Mouse (Mus musculus) limb, embryonic 14.5 days (tissue): Measurements from ENCODE around the gene Apopt1. TPM values are rescaled to one million over a fixed set of nuclear protein-coding genes. Genes with fewer than 3 reads are reported as not detected.

Source experiments
- ATAC-seq: fragments of 200-750 bp; cut with Nextera tagmentation; 2 replicates; pipeline ENCODE4 v1.8.0; 2017; ENCODE audit warnings: low read depth, moderate number of reproducible peaks, moderate TSS enrichment; ENCODE audit not compliant: low FRiP score
- DNase-seq: peaks from one replicate; pipeline ENCODE4 v3.0.0-alpha.2; 2015; ENCODE audit warnings: low spot score
- H3K27ac ChIP-seq: fragments of 300-500 bp; sonication (generic); replicated peaks from 2 replicates; pipeline ENCODE4 v1.5.1; 2014; ENCODE audit warnings: low read depth, mild to moderate bottlenecking, low read length, moderate library complexity, mixed read lengths
- H3K27me3 ChIP-seq: fragments of 300-500 bp; sonication (generic); 2 replicates; pipeline ENCODE4 v1.6.1; 2014; ENCODE audit warnings: low read length, mixed read lengths; ENCODE audit not compliant: control insufficient read depth, insufficient read depth
- H3K36me3 ChIP-seq: fragments of 300-500 bp; sonication (generic); 2 replicates; pipeline ENCODE4 v1.6.1; 2014; ENCODE audit warnings: mild to moderate bottlenecking, low read length, moderate library complexity, mixed read lengths; ENCODE audit not compliant: control insufficient read depth, insufficient read depth
- H3K4me1 ChIP-seq: fragments of 300-500 bp; sonication (generic); 2 replicates; pipeline ENCODE4 v1.6.1; 2014; ENCODE audit warnings: antibody characterized with exemption, low read length, mixed read lengths; ENCODE audit not compliant: control insufficient read depth, insufficient read depth
- H3K4me2 ChIP-seq: fragments of 300-500 bp; sonication (generic); replicated peaks from 2 replicates; pipeline ENCODE4 v1.6.1; 2014; ENCODE audit warnings: low read depth, mild to moderate bottlenecking, low read length, moderate library complexity; ENCODE audit not compliant: severe bottlenecking
- H3K4me3 ChIP-seq: fragments of 300-500 bp; sonication (generic); replicated peaks from 2 replicates; pipeline ENCODE4 v1.5.1; 2014; ENCODE audit warnings: low read length
- H3K9ac ChIP-seq: fragments of 300-500 bp; sonication (generic); 2 replicates; pipeline ENCODE4 v1.6.1; 2014; ENCODE audit warnings: mild to moderate bottlenecking, low read depth, low read length, moderate library complexity; ENCODE audit not compliant: severe bottlenecking
- H3K9me3 ChIP-seq: fragments of 300-500 bp; sonication (generic); 2 replicates; pipeline ENCODE4 v1.6.1; 2016; ENCODE audit warnings: low read length; ENCODE audit not compliant: control insufficient read depth
- POLR2A ChIP-seq: fragments of 200-500 bp; IDR thresholded peaks from 2 replicates; pipeline ENCODE4 v1.8.0; 2012; ENCODE audit warnings: inconsistent platforms, mild to moderate bottlenecking, moderate library complexity, borderline replicate concordance; ENCODE audit not compliant: insufficient read depth, insufficient read length; ENCODE audit errors: extremely low read depth
- WGBS: fragments of 180-500 bp; shearing (Covaris S2); extraction: QIAGEN DNeasy Blood & Tissue Kit; methylation state at CpG from one replicate; pipeline ENCODE4 v1.1.7; 2014; 5-methylcytosine and 5-hydroxymethylcytosine counted together
- polyA plus RNA-seq, 2 experiments: library from polyadenylated mRNA; depleted of rRNA in 1 of 2; stranded (reverse) in 1 of 2; unstranded in 1 of 2; fragments of >200 nt; fragmentation: Nextera tagmentation in 1 of 2; extraction: Ambion mirVana in 1 of 2; gene quantifications; 2 replicates each; pipeline versions ENCODE4 v1.2.1 to v1.2.3; 2012 to 2014

Gene Apopt1
- polyA plus RNA-seq, 2 experiments = 39.7 to 50.7 TPM

DNA sequence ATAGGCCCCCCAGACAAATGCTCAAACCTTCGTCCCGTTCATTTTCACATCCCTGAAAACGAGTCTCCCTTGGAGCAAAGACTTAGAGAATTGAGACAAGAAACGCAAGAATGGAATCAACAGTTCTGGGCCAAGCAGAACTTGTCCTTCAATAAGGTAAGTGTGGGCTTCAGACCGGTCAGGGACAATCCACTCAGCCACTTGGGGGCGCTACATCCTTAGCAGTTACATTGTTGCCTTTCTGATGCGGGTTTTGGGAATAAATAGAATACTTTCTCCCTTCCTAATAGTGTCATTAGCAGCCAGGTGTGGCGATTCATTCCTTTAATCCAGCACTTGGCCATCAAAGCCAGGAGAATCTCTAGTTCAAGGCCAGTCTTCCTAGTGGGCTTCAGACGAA, 9.6 kb downstream of the Apopt1 start:
- Histone ChIP-seq H3K27ac (no peak overlapping the region), H3K36me3 (peaks cover 31% of the 10 kb centered on the region), H3K4me1 (no peaks in the 10 kb centered on the region), H3K4me2 (no peak overlapping the region), H3K27me3 (no peaks in the 10 kb centered on the region), H3K9ac (no peak overlapping the region), H3K4me3 (no peak overlapping the region), H3K9me3 (no peaks in the 10 kb centered on the region)
- ATAC-seq (no peak), DNase-seq (no peak)
- 77% methylated on average over 9 of the region's 9 CpGs for WGBS
- no peak for TF ChIP-seq POLR2A

- H3K36me3 ChIP-seq = peaks cover 36% of the 10 kb centered on the region
- ATAC-seq = 0 out of 2 replicates have a peak, but pooled peaks have one; percentile 38
- peak overlapping the region; percentile 33; the same call in 1 of the 2 replicates for H3K27ac ChIP-seq
These were observed 11.7 kb downstream of the Apopt1 start for GRCm38 (mm10) chr12:111724638-111725337.

GRCm38 (mm10) chr12:111725338-111726121, 12.5 kb downstream of the Apopt1 start:
- H3K9ac ChIP-seq = no peak overlapping the region
- H3K27ac ChIP-seq = peak overlapping the region; percentile 55
- no peak overlapping the region for H3K4me2 ChIP-seq
- WGBS = 75% methylated on average over 12 of the region's 12 CpGs
- peaks cover 36% of the 10 kb centered on the region for H3K36me3 ChIP-seq
- DNase-seq = no peak
- H3K4me3 ChIP-seq = no peak overlapping the region
- no peak for TF ChIP-seq POLR2A
- H3K9me3 ChIP-seq = no peaks in the 10 kb centered on the region
- H3K4me1 ChIP-seq = no peaks in the 10 kb centered on the region
- ATAC-seq = no peak
- H3K27me3 ChIP-seq = no peaks in the 10 kb centered on the region

More at GRCm38 (mm10) chr12:111724638-111725337, 11.7 kb downstream of the Apopt1 start:
- no peak for DNase-seq
- no peaks in the 10 kb centered on the region for H3K27me3 ChIP-seq
- TF ChIP-seq POLR2A = no peak
- no peaks in the 10 kb centered on the region for H3K9me3 ChIP-seq
- 67% methylated on average over 6 of the region's 6 CpGs for WGBS
- no peak overlapping the region for H3K4me2 ChIP-seq
- H3K4me1 ChIP-seq = no peaks in the 10 kb centered on the region
- H3K4me3 ChIP-seq = no peak overlapping the region
- no peak overlapping the region for H3K9ac ChIP-seq

DNA sequence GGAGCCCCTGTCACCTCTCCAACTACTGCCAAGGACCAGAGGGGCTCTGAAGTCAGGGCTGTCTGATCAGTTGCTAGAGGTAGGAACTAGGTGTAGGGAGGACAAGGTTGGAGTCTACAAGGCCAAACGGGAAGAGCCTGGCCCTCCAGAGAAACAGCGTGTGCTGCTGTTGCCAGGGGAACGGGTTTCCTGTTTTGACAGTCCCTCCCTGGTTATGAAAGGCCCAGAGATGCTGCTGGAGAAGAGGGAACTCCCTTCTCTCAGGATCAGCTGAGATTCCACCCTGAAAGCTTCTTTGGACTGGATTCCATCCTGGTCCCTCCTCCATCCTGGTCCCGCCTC, 13.0 kb downstream of the Apopt1 start:
- Histone ChIP-seq H3K4me3 (no peak overlapping the region), H3K4me2 (no peak overlapping the region), H3K9ac (no peak overlapping the region), H3K36me3 (peaks cover 35% of the 10 kb centered on the region), H3K4me1 (no peaks in the 10 kb centered on the region), H3K9me3 (no peaks in the 10 kb centered on the region), H3K27ac (no peak overlapping the region), H3K27me3 (no peaks in the 10 kb centered on the region)
- DNase-seq = no peak
- ATAC-seq = no peak; the same call in 1 of the 2 replicates
- TF ChIP-seq POLR2A = no peak
- WGBS = 71% methylated on average over 4 of the region's 4 CpGs

- no peaks in the 10 kb centered on the region for H3K9me3 ChIP-seq
- H3K9ac ChIP-seq = no peak overlapping the region
- no peaks in the 10 kb centered on the region for H3K27me3 ChIP-seq
- H3K36me3 ChIP-seq = peaks cover 40% of the 10 kb centered on the region
- 85% methylated on average over 1 of the region's 1 CpGs for WGBS
- TF ChIP-seq POLR2A = no peak
- H3K4me2 ChIP-seq = no peak overlapping the region
- H3K4me3 ChIP-seq = no peak overlapping the region
- DNase-seq (no peak), ATAC-seq (no peak)
- H3K4me1 ChIP-seq = no peaks in the 10 kb centered on the region
- no peak overlapping the region for H3K27ac ChIP-seq
These were observed 14.9 kb downstream of the Apopt1 start for GRCm38 (mm10) chr12:111727956-111728355.
